Mouse (Mus musculus): Measurements from ENCODE around the gene Gpi1.
A peak's percentile ranks its signal among the peaks of the same experiment; 100 is the strongest.

The Gpi1 gene

GRCm38 (mm10) chr7:34172251-34172650 lies 57.9 kb downstream of the Gpi1 start:
- no peak for DNase-seq

DNA sequence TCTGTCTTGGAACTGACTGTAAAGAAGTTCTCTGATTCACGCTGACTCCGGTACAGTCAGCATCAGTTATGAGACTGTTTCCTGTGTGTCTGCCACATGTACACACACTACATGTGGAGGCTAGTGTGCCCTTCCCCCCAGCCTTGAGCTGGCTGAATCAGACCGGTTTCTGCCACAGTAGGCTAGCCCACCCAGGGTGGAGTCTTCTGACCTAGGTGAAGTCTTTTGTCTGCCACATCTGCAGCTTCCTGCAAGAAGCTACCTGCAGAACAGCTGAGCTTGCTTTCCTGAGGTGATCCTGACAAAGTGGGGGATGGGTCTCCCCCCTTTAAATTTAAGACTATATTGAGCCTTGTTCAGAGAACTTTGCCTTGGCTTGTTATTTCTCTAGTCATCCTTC lies 60.7 kb downstream of the Gpi1 start, which contains the start of gene Uba2:
Gene Uba2, minus strand, starts transcription at position 146 of the 400 bp plus-strand sequence.
- no peak for DNase-seq

- DNase-seq: peak; percentile 94
Measured at GRCm38 (mm10) chr7:34168470-34169251, 61.5 kb downstream of the Gpi1 start.

GRCm38 (mm10) chr7:34167766-34168469 lies 62.2 kb downstream of the Gpi1 start:
- no peak for DNase-seq

- peak; percentile 12 for DNase-seq
Measured at GRCm38 (mm10) chr7:34166850-34167249, 63.3 kb downstream of the Gpi1 start.

DNA sequence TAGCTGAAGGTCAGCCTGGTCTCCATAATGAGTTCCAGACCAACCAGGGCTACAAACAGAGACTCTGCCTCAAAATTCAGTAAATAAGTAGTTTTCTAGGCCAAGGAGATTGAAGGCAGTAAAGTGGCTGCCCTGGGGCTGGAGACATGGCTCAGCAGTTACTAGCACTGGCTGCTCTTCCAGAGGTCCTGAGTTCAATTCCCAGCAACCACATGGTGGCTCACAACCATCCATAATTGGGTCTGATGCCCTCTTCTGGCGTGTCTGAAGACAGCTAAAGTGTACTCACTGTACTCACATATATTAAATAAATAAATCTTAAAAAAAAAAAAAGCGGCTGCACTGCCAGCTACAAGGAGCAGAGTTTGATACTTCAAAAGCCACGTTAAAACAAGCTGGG lies 64.1 kb downstream of the Gpi1 start:
- DNase-seq: no peak

GRCm38 (mm10) chr7:34164671-34165070 lies 65.5 kb downstream of the Gpi1 start:
- no peak for DNase-seq

DNA sequence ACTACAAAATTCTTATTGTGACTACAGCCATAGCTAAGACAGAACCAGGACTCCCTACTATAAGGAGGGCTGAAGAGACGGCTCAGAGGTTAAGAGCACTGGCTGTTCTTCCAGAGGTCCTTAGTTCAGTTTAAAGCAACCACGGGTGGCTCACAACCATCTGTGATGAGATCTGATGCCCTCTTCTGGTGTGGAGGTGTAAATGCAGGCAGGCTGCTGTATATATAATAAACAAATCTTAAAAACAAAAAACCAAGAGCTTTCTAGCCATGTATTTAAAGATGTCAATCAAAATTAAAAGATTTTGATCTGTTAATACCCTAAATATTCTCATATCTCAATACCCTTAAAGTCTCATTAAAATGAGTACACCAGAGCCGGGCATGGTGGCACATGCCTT lies 71.0 kb downstream of the Gpi1 start:
- DNase-seq: no peak

GRCm38 (mm10) chr7:34157994-34158393 lies 72.1 kb downstream of the Gpi1 start:
- DNase-seq: no peak

All from kidney, adult 18-20 months (tissue).